Mouse (Mus musculus) midbrain, postnatal 0 days (tissue): Measurements from ENCODE around the gene Slc35d3. TPM values are rescaled to one million over a fixed set of nuclear protein-coding genes. Genes with fewer than 3 reads are reported as not detected.
A peak's percentile ranks its signal among the peaks of the same experiment; 100 is the strongest.

Experiments used
- ATAC-seq: fragments of 200-750 bp; cut with Nextera tagmentation; 2 replicates; pipeline ENCODE4 v1.8.0; 2017; ENCODE audit warnings: moderate number of reproducible peaks, mild to moderate bottlenecking, moderate TSS enrichment, moderate library complexity; ENCODE audit not compliant: low FRiP score
- DNase-seq: peaks from one replicate; pipeline ENCODE4 v3.0.0-alpha.2; 2015; ENCODE audit warnings: low spot score
- H3K27ac ChIP-seq: fragments of 300-500 bp; sonication (generic); 2 replicates; pipeline ENCODE4 v1.5.1; 2014; ENCODE audit warnings: low read depth, mild to moderate bottlenecking, low read length, mixed read lengths
- H3K27me3 ChIP-seq: fragments of 300-500 bp; sonication (generic); 2 replicates; pipeline ENCODE4 v1.6.1; 2014; ENCODE audit warnings: low read length, control low read depth, mixed read lengths; ENCODE audit not compliant: insufficient read depth
- H3K36me3 ChIP-seq: fragments of 300-500 bp; sonication (generic); 2 replicates; pipeline ENCODE4 v1.6.1; 2014; ENCODE audit warnings: low read length, control low read depth, mixed read lengths; ENCODE audit not compliant: insufficient read depth
- H3K4me1 ChIP-seq: fragments of 300-500 bp; sonication (generic); 2 replicates; pipeline ENCODE4 v1.6.1; 2014; ENCODE audit warnings: mild to moderate bottlenecking, control low read depth, antibody characterized with exemption, low read length, mixed read lengths; ENCODE audit not compliant: insufficient read depth
- H3K4me2 ChIP-seq: fragments of 300-500 bp; sonication (generic); 2 replicates; pipeline ENCODE4 v1.6.1; 2014; ENCODE audit warnings: low read depth, mild to moderate bottlenecking, low read length, mixed read lengths; ENCODE audit not compliant: poor library complexity, severe bottlenecking
- H3K4me3 ChIP-seq: fragments of 300-500 bp; sonication (generic); 2 replicates; pipeline ENCODE4 v1.5.1; 2014; ENCODE audit warnings: low read depth, mild to moderate bottlenecking, low read length, moderate library complexity
- H3K9ac ChIP-seq: fragments of 300-500 bp; sonication (generic); replicated peaks from 2 replicates; pipeline ENCODE4 v1.6.1; 2014; ENCODE audit warnings: mild to moderate bottlenecking, low read length, moderate library complexity, mixed read lengths; ENCODE audit not compliant: poor library complexity, severe bottlenecking
- H3K9me3 ChIP-seq: fragments of 300-500 bp; sonication (generic); 2 replicates; pipeline ENCODE4 v1.6.1; 2016; ENCODE audit warnings: low read length, control low read depth
- CTCF ChIP-seq: IDR thresholded peaks from 2 replicates; pipeline ENCODE4 v1.5.1; 2016; ENCODE audit warnings: antibody characterized with exemption, mild to moderate bottlenecking
- WGBS: fragments of 180-500 bp; shearing (Covaris S2); extraction: QIAGEN DNeasy Blood & Tissue Kit; methylation state at CpG from one replicate; pipeline ENCODE4 v1.1.7; 2014; 5-methylcytosine and 5-hydroxymethylcytosine counted together
- polyA plus RNA-seq: library from polyadenylated mRNA; unstranded; fragments of >200 nt; fragmentation: Nextera tagmentation; extraction: Ambion mirVana; gene quantifications from 2 replicates; pipeline ENCODE4 v1.2.1, GENCODE M21; 2015
- total RNA-seq: library from RNA; depleted of rRNA; stranded (reverse); fragments of >200 nt; gene quantifications from 2 replicates; pipeline ENCODE4 v1.2.3, GENCODE M21; 2014

Slc35d3 gene
- total and polyA plus RNA-seq, 2 experiments from 2014 or later: 1.4 to 2.0 TPM

- Histone ChIP-seq H3K4me1 (no peaks in the 10 kb centered on the region), H3K4me3 (no peak overlapping the region), H3K36me3 (0 out of 2 replicates have a peak, but pooled peaks cover 3% of the 10 kb centered on the region), H3K27ac (no peak overlapping the region), H3K27me3 (no peaks in the 10 kb centered on the region), H3K9me3 (no peaks in the 10 kb centered on the region), H3K9ac (no peak overlapping the region), H3K4me2 (no peak overlapping the region)
- 93% methylated on average over 3 of the region's 3 CpGs for WGBS
- TF ChIP-seq CTCF: no peak
- DNase-seq: no peak
- ATAC-seq: no peak
These were observed 35.0 kb upstream of the Slc35d3 start for GRCm38 (mm10) chr10:19886249-19886648.

DNA sequence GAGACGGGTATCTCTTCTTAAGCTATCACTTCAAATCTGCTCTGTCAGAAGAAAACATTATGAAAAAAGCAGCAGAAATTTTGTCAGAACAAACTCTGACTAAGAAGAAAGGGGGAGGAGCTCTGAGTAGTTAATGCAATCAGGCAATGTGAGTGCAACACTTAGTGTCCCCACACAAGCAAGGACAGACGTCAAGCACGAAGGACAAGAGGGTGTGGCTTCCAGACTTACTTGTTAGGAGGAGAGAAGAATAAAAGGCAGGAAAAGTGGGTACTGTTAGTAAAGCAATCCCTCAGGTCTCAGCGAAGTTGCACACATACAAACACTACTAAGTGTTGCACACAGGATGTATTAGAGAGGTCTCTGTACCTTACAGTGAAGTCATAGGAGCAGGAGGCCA is 33.1 kb upstream of the Slc35d3 start:
- DNase-seq (no peak), ATAC-seq (no peak)
- no peak overlapping the region for H3K4me2 ChIP-seq
- WGBS: 82% methylated on average over 4 of the region's 4 CpGs
- no peak overlapping the region for H3K4me3 ChIP-seq
- 0 out of 2 replicates have a peak, but pooled peaks cover 3% of the 10 kb centered on the region for H3K36me3 ChIP-seq
- no peaks in the 10 kb centered on the region for H3K9me3 ChIP-seq
- H3K9ac ChIP-seq: no peak overlapping the region
- no peak for TF ChIP-seq CTCF
- H3K4me1 ChIP-seq: no peaks in the 10 kb centered on the region
- no peaks in the 10 kb centered on the region for H3K27me3 ChIP-seq
- H3K27ac ChIP-seq: no peak overlapping the region

GRCm38 (mm10) chr10:19880437-19880836 is 29.2 kb upstream of the Slc35d3 start:
- H3K4me3 ChIP-seq: no peak overlapping the region
- H3K36me3 ChIP-seq: no peaks in the 10 kb centered on the region
- H3K27me3 ChIP-seq: no peaks in the 10 kb centered on the region
- no peak overlapping the region for H3K4me2 ChIP-seq
- 82% methylated on average over 3 of the region's 3 CpGs for WGBS
- no peaks in the 10 kb centered on the region for H3K4me1 ChIP-seq
- no peak overlapping the region for H3K9ac ChIP-seq
- DNase-seq (no peak), ATAC-seq (no peak)
- H3K9me3 ChIP-seq: no peaks in the 10 kb centered on the region
- TF ChIP-seq CTCF: no peak
- no peak overlapping the region for H3K27ac ChIP-seq

GRCm38 (mm10) chr10:19879161-19879560 is 27.9 kb upstream of the Slc35d3 start:
- WGBS: 69% methylated on average over 6 of the region's 6 CpGs
- no peaks in the 10 kb centered on the region for H3K27me3 ChIP-seq
- no peaks in the 10 kb centered on the region for H3K36me3 ChIP-seq
- no peak overlapping the region for H3K27ac ChIP-seq
- H3K9me3 ChIP-seq: no peaks in the 10 kb centered on the region
- no peaks in the 10 kb centered on the region for H3K4me1 ChIP-seq
- ATAC-seq (no peak), DNase-seq (peak; percentile 17)
- H3K4me3 ChIP-seq: no peak overlapping the region
- no peak overlapping the region for H3K9ac ChIP-seq
- TF ChIP-seq CTCF: no peak
- H3K4me2 ChIP-seq: no peak overlapping the region

GRCm38 (mm10) chr10:19877679-19878078 is 26.4 kb upstream of the Slc35d3 start:
- TF ChIP-seq CTCF: no peak
- no peak for DNase-seq
- H3K4me3 ChIP-seq: no peak overlapping the region
- no peak overlapping the region for H3K9ac ChIP-seq
- no peak for ATAC-seq
- no peaks in the 10 kb centered on the region for H3K9me3 ChIP-seq
- H3K4me2 ChIP-seq: no peak overlapping the region
- H3K27me3 ChIP-seq: no peaks in the 10 kb centered on the region
- H3K36me3 ChIP-seq: no peaks in the 10 kb centered on the region
- WGBS: 78% methylated on average over 9 of the region's 9 CpGs
- no peaks in the 10 kb centered on the region for H3K4me1 ChIP-seq
- no peak overlapping the region for H3K27ac ChIP-seq

- WGBS: 87% methylated on average over 8 of the region's 8 CpGs
These were observed 26.0 kb upstream of the Slc35d3 start for GRCm38 (mm10) chr10:19877257-19877656.

More at GRCm38 (mm10) chr10:19877257-19877656, 26.0 kb upstream of the Slc35d3 start:
- no peak overlapping the region for H3K9ac ChIP-seq
- H3K27me3 ChIP-seq: no peaks in the 10 kb centered on the region
- DNase-seq (no peak), ATAC-seq (no peak)
- TF ChIP-seq CTCF: no peak
- H3K4me3 ChIP-seq: no peak overlapping the region
- no peak overlapping the region for H3K4me2 ChIP-seq
- no peaks in the 10 kb centered on the region for H3K4me1 ChIP-seq
- no peaks in the 10 kb centered on the region for H3K9me3 ChIP-seq
- H3K36me3 ChIP-seq: no peaks in the 10 kb centered on the region
- no peak overlapping the region for H3K27ac ChIP-seq
